Mouse (Mus musculus) spleen, postnatal 4 days (tissue): ENCODE measurements around the gene Slc4a10.

Experiments used
- DNase-seq, 2 experiments: peaks; one replicate each; pipeline ENCODE4 v3.0.0; 2022; ENCODE audit warnings: low spot score in 2 of 2

Gene Slc4a10

GRCm38 (mm10) chr2:62352035-62352434, 305.8 kb downstream of the Slc4a10 start:
- no peak for DNase-seq

DNA sequence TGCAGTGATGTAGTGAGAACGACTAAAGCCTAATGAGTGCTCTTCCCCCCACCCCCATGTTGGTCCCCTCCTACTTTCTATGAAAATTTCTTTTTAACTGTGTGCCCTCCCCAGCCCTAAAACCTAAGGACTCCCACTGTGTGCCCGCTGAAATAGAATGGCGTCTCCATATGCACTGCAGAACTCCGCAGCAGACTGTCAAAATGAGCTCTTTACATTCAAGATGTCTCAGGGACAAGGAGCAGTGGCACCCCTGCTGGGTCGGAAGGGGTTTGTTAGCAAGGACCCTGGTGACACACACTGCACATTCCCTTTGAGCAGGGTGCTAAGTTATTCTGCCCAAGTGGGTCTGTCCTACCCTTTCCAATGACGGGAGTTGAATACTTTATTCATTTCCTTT, 309.5 kb downstream of the Slc4a10 start:
- DNase-seq: no peak

DNA sequence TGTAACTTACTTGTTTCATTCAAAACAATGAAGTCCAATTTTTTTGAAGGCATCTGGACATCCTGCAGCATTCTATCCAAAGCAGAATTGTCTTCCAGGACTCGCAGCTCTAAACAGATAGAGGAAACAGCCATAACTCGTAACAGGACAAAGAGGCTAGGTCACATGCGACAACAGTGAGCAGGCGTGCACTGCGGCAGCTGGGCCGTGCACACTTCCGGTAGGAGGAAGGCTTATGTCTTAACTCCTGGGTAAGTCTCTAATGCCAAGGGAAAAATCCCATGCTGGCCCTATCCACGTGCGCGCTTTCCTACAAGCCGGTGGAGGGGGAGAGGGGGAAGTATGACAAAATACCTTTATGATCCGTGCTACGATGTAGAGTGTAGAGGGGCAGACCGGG, 310.3 kb downstream of the Slc4a10 start:
- no peak for DNase-seq

DNA sequence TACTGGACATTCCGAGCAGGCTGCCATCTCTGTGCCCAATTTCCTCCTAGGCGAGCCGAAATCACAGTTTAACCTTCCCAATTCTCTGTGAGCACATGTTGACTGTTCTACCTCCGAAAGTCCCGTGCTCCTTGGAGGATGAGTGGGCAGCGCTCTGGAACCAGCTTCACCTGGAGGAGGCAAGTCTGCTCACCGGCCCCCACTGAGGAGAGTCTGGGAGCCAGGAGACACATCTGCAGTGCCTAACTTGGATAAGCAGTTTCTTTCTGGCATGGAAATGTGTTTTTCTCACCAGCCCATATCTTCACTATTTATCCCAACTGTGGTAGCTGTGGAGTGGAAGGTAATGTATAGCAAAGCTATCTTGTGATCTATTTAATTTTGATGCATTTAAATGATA, 311.0 kb downstream of the Slc4a10 start:
- no peak for DNase-seq

DNA sequence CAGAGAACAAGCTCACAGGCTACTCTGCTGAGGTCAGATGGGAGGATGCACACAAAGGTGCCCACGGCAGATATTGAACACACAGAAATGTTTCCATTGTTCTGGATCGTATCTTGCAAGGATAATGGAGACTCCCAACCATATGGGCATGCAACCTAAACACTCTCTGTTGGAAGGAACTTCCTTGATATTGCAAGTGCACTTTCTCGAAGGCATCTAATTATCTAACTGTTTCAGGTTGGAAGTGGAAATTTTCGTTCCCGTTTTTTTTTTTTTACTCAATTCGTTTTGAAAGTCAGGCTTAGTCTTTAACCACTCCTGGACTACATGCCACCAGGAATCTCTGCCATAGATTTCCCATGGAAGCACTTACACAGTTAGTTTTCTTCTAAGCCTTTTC, 314.6 kb downstream of the Slc4a10 start:
- DNase-seq: no peak

- no peak for DNase-seq
These were observed 315.3 kb downstream of the Slc4a10 start for GRCm38 (mm10) chr2:62361514-62361913.

DNA sequence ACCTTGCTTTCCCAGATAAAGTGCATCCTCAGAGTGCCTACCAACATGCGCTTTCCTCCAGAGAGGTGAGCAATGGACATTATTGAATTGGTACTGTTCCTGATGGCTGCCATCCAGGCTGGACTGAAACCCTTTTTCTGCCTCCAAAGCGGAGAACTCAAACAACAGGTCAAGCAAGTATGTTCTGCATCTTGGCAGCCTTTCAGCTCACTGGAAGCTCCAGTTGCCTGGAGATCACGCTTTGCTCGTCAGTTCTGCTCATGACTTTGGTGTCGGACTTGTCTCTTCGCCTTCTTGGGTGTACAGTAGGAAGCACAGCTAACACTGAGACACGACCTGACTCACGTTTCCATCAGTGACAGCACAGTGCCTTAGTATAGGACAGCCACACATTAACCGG, 315.9 kb downstream of the Slc4a10 start:
- DNase-seq: no peak

DNA sequence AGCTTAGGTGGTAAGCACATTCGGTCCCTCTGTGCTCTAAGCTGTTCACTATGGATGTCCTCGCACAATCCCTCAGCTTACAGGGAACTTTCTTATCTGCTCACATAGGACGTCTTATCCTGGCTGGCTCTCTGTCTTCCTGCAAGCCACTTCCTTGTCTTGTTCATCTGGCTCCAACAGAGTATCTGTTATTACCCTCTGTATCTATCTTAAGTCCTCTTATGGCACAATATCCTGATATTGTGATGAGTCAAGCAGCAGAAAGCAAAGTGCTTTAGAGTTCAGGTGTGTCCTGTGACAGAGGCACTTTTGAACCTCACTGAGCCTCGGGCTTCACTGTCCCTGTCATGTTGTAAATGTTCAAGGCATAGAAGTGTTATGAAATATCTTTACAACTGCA, 317.3 kb downstream of the Slc4a10 start:
- DNase-seq: no peak

DNA sequence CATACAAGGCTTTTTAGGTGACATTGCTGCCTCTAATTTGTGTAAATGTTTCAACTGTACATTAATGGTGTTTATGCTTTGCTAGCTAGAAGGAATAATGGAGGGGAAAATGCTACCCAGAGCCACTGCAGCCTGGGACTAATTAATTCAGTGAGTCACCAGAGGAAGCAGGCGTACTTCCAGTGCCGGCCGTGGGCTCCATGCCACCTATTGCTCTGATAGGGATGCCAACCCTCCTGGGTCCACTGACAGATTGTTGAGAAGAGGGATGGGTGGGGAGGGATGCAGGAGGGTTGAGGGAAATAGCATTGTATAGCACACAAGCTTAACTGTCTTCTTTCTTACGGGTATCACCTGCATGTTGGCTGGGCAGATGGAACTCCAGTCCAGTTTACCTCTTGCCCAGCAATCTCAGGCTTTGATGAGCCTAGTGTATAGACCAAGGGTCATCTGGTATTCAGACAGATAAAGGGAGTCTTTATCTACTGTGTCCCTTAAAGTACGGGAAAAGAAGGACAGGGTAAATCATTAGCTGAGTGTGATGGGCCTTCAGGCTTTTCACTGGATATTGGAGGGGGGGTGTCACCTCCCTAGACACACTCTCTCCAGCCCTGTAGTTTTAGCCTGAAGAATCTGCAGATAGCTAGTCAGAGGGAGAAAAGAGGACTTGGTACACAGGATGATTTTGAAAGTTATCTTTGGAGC, 322.2 kb downstream of the Slc4a10 start:
- DNase-seq: no peak

GRCm38 (mm10) chr2:62370048-62370447, 323.8 kb downstream of the Slc4a10 start:
- DNase-seq: no peak

DNA sequence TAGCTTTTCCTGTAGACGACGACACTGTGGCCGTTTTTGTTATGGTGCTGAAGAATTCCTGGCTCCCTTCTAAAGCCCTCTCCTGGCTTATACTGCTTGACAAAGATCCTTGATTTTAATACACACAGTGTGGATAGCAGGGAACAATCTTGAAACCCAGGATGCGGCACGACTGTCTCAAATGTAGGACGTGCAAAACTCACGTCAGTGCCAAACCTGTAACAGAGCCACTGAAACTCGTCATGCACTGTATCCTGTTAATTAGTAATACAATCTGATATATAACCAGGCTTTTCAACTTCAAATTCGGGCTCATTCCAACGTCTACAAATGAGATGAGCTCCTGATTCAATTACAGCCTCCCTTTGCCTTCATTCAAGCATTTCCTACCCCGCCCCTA, 327.4 kb downstream of the Slc4a10 start:
- DNase-seq: no peak
